Mouse (Mus musculus) 3T3-L1 (cell line): ENCODE measurements at regions not wholly inside any gene's neighbourhood (a gene's known extent, or its start where the extent isn't known, plus 50 kb on each side); places are given as distances from the start of the nearest gene placed in this dataset.

Source experiments
- DNase-seq: peaks from one replicate; pipeline ENCODE4 v3.0.0-alpha.2; 2015; ENCODE audit warnings: low read depth, low spot score

DNA sequence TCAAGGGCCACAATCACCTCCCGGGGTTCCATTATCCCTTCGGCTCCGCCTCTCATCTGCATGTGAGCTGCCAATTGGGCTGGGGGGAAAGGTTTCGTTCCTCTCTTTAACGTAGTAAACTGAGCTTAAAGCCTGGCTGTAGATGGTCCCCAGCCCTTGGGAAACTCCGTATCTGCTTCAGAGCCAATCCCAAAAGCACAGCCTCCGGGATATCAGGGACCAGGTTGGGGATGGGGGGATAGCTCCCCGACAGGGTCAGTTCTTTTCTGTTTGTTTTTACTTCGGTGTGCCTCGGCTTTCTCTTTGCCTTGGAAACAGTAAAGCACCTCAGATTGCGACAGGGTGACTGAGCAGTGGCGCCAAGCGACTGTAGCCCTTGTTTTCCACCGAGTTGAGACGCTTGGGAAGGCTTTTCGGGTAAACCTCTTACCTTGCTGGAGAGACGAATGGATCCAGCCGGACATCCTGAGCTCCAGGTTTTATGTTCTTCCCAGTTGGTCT is 64.5 kb downstream of the Tfap2c start:
- DNase-seq = no peak

DNA sequence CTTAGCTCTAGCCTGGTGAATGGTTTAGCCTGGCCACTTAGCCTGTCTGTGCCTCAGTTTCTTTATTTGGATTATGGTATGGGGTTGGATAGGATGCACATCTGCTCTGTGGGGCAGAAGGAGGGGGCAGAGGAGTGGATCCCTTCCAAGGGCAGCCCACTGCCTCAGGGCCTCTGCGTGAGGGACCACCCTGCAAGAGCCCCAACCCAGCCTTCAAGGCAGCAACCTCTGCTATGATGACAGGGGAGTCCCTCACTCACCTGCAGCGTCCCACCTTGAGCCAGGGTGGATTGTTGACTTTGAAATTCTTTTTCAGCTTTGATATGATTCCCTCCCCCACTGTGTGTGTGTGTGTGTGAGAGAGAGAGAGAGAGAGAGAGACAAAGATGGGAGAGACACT is 65.8 kb downstream of the Tfap2c start:
- no peak for DNase-seq

DNA sequence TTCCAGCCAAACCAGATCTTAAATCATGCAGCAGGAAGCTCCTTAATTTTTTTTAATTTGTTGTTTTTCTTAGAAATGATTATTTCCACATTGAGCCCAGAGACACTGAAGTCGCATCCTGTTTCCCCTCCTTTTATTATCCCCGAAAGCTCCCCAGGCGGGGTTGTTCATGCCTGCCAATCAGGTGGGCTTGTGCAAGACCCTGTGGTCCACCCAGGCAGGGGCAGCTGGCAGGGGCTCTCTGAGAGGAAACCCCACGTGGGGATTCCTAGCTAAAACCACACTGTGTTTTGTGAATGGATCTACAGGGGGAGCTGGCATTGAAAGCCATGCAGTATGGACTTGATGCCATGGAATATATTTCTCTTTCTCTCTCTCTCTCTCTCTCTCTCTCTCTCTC is 66.2 kb downstream of the Tfap2c start:
- DNase-seq = no peak

DNA sequence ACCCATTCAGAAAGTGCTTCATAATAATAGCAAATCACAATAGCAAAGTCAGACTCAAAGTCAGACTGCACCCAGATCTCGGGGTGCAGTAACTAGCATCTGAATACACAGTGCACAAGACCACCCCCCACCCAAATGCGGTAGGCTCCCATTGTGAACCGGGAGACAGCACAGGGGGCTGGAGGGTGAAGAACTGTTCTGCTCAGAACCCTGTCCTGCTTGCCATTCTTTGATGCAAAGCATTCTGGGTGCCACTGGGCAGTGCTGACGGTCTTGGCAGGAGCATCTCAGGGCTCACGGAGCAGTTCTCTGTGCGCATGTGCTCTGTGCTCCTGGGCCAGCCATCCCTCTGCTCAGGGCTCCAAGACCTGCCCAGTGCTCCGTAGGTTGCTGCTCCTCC is 69.8 kb downstream of the Tfap2c start:
- no peak for DNase-seq

DNA sequence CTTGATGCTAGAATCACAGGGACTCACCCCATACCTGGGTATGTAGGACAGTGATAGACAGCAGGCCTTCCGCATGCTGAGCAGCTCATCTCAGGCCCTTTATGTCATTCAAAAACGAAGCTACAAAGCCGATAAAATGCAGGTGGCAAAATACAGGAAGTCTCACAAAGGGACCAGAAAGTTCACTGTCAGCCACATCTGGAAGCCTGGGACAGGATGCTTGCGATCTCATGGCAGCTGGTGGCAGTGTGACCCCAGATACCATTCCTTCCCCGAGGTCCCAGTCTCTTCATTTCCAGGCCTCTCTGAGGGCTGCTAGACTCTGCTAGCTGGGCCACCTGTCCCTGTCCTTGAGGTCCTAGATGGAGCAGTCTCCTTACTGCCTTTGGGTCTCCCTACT is 70.6 kb downstream of the Tfap2c start:
- no peak for DNase-seq

DNA sequence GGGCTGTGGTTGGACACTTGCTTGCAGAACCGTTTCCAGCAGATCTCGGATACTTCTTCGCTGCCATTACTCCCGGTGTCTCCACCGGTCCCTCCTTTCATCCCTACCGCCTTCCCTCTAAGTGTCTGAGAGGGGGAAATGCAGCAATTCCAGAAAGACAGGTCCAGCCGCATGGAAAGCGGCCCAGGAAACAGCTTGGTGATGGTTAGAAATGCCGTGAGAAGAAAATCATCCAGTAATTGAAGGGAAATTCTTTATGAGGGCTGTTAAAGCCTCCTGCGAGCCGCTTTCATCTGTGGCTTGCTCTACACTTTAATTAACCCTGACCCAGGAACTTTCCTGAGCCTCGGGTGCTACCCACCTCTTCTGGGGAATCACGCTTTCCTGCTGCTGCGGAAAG is 74.3 kb downstream of the Tfap2c start:
- no peak for DNase-seq

DNA sequence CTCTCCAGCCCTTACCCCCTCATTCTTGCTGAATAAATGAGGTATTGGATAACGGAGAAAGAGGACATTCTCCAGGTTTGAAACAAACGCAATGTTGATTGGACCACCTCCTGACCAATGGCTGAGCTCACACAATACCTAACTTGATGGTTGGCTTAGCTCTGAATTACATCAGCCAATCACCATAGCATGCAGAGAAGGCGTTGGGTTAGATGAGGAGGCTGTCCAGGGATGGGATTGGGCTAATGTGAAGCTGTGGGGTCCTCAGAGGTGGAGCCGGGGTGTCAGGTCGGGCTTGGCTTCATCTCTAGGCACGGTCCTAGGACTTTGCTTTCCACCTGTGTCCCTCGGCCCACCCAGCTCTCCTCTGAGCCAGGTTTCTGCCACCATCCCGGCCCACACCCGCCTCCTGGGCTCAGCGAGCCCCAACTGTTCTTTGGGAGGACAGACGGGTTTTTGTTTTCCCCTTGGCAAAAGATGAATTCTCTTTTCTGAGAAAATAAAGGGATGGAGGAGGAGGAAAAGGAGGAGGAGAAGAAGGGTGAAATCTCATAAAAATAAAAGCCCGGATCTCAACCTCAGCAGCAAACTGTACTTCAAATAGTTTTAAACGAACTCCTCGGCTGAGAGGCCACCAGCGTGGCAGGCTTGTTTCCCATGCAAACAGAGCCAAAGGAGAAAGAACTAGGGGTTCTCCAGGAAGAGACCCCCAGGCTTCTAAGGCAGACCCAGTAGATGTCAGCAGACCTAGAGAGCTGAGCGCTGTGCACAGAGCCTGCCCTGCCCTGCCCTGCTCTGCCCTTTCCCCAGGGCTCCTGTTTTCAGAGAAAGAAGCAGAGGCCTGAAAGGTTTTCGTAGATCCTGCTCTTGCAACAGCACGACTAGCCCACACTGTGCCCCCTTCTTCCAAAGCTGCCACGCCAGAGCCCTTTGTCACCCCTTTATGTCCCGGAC is 78.2 kb downstream of the Tfap2c start:
- DNase-seq = no peak

DNA sequence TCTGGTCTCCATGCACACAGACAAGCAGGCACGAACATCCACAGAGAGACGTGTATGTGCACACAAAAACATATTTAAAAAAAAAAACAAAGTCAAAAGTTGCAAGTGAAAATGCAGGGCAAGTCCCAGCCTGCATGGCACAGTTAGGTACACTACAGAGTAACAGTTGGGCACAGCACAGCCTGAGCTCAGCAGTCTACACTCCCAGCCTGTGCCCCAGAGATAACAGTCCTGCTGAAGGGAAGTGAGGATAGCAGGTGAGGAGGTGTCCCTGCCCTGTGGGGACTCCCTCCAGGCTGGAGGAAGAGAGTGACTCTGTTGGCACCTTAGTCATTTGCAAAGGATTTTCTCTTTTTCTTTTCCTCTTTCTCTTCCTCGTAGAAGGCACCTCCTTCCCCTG is 80.9 kb downstream of the Tfap2c start:
- no peak for DNase-seq

DNA sequence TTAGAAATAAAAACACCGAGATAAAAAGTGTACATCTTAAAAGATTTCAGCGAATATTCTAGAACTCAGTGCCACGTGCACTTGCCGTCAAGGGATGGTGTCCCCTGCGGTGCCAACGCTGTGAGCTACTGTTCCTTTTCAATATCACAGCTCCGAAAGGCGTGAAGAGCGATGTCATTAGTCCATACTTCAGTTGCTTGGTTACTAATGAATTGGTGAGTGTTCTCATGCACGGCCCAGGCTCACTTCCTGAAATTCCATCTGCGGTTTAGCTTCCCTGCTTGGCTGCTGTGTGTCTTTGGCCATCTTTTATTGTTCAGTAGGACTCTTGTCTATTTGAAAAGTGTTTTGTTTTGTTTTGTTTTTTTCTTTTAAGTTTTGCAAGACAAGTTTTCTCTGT is 93.2 kb downstream of the Tfap2c start:
- no peak for DNase-seq

DNA sequence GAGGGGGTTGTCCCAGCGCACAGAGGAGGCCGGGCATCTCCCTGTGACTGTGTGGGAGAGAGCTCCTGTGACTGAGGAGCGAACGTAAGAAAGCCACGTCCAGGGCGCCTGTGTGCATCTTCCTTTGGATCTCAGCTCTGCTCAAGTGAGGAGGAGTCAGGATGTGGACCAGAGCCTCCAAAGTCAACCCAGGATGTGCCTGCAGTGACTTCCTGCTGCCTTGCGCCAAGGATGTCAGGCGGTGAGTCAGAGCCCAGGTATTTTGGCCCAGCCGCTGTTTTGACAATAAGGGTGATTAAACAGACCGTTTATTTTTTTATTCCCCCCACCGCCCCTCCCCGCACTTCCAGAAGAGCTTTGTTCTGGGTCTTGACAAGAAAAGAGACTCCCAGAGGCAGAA is 94.5 kb downstream of the Tfap2c start:
- peak; percentile 99 for DNase-seq

DNA sequence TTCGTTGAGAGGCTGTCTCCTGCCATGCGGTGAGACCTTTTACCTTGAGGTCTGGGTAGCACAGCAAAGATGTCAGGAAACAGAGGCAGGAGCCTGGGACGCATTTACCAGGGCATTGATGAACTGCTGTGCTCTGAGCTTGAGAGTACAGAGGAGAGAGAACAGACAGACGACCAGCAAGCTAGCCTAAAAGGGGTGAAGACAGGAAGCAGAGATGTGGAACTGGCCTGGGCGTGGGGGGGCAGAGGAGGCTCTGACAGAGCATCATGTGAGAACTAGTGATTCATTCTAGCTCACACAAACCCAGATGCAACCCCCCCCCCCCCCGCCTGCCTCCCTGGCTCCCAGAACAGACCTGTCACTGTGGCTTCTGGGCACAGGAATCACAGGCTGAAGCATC is 95.1 kb downstream of the Tfap2c start:
- peak; percentile 94 for DNase-seq

DNA sequence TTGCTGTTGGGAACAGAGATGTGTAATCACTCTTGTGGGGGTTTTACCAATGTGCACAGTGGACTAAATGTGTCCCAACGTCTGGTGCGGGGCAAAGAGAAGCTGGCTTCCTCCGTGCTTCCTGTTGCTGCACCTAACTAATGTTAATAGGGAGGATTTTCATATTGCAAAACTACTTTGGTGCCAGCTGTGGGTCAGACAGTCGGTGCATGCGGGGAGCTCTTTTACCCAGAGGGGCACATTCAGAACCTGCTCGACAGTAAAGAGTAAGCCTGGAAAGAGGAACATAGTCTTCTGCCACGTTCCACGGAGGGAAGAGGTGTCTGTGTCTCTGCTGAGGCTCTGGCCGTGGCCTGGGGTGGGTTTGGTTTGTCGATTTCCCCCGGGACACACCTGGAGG is 98.7 kb downstream of the Tfap2c start:
- DNase-seq = no peak

DNA sequence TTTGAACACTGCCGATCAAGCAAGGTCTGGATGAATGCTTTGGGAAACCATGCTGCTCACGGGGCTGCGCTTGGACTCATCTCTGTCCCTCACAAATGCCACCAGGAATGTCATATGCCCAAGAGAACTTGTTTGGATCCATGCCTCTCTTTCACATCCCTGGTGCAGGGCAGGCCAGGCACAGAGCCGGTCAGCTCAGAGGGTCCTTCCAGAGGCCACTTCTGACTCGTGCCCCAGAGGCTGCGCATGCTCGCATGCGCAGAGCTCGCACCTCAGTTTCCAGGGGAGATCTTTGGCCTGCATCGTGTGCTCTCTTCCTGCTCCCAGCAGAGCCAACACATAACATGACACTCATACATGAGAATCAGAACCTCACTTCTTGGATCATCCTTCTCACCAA is 111.1 kb downstream of the Tfap2c start:
- no peak for DNase-seq

DNA sequence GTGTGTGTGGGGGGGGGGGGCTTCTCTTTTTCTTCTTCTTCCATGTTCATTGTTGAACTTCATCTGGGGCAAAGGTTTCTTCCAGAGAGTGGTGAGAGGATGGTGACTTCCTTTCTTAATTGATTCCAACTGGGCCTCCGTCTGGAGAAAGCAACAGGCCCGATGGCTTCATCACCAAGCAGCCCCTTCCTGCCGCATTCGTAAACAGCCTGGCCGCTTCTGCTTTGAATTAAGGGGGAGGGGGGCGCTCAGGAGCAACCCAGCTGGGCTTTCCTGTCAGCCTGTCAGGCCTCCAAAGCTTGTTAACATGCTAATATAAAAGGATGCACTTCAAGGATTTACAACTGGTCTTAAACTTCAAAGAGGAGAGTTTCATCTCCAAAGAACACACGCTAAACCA is 111.5 kb downstream of the Tfap2c start:
- DNase-seq = no peak

DNA sequence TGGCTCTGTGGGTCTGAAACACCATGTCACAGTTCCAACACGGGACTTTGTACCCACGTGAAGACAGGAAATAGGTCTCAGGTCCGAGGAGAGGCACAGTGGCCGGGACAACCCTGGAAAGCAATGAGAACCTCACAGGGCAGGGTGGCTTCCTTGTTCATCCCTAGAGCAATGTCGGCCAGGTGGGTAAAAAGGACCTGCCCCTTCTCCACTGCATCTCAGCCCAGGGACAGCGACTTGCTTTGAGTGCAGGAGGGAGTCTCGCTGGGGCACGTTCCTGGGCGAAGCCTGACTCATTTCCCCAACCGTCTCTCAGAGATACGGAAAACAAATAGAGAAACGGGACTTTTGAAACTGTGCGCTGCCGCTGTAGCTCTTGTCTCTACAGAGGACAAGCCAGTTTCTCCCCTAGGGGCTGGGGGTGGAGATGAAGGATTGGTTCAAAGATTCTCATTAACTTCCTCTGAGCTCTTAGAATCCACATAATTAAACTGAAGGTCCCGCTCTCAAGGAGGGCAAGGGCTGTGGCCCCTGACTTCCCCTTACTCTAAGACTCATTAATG is 112.1 kb downstream of the Tfap2c start:
- no peak for DNase-seq

DNA sequence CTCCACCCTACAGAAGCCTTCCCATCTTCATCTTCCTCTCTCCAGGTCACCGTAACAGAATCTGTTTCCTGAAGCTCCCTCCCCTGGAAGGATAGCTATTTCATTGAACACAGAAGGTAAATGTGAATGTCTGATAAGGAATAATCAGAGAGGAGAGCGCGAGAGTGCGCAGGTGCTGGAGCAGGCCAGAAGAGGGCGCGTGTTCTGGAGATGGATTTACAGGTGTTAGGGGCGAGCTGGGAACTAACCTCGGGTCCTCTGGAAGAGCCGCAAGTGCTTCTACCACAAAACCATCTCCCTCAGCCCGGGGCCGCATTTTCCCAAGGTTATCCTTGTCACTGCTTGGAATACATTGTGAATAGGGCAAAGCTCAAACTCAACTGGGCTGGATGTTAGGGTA is 112.8 kb downstream of the Tfap2c start:
- no peak for DNase-seq

DNA sequence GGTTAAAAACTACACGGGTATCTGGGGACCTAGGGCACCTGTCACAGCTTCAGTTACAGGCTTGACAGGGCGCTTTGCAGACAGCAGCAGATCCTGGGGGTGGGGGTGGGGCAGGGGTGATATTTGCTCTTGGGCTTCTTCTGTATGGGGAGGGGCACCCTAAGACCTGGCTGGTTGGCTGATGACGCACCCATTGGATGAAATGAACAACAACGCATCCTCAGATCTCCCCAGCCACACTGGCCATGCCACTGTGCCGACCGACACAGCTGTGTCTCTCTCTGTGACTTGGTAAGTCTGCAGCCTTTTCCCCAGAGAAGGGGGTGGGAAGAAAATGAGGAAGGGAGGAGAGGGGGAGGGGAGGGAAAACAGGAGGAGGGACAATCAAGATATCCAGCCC is 114.3 kb downstream of the Tfap2c start:
- no peak for DNase-seq

DNA sequence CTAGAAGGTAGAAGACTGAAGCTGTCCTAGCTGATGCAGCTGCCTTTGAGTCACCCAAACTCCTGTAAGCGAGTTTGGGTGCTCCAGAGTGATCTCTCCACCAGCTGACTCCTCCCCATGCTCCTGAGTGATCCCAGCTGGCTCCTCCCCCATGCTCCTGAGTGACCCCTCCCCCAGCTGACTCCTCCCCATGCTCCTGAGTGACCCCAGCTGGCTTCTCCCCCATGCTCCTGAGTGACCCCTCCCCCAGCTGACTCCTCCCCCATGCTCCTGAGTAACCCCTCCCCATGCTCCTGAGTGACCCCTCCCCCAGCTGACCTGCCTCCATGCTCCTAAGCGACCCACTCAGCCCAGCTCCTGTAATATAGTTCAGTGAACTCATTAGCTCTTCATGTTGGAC is 123.7 kb downstream of the Tfap2c start:
- no peak for DNase-seq

DNA sequence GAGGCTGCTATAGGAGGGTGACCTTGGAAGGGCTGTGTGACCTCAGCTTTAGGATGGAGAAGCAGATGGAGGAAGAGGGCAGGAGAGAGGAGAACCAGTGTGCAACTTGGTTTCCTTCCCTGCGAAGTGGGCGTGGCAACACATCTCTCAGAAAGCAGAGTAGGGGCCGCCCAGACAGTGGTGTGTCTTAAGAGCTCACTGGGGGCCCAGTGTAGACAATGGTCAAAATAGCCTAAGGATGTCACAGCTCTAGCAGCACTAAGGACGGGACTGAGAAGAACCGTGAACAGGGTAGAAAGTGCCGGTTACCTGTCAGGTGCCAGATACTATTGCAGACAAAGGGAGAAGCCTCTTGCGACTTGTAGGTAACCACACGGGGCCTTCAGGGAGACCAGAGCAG is 125.2 kb downstream of the Tfap2c start:
- DNase-seq = no peak

DNA sequence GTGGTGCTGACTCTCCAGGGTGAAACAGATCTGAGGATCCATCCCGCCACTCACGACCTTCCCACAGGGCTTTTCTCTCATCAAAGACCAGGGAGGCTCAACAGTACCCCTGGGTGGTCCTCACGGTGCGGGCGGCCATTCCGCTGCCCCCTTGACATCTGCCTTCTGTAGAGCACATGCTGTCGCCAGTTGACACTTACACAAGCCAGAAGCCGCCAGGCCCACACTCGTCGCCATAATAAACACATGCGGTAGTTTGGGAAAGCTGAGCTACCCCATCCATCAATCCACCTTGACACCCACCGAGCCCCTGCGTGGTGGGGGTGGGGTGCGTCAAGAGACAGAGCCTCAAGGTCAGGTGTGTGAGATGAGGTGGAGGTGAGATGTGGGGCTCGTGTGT is 125.7 kb downstream of the Tfap2c start:
- DNase-seq = no peak

DNA sequence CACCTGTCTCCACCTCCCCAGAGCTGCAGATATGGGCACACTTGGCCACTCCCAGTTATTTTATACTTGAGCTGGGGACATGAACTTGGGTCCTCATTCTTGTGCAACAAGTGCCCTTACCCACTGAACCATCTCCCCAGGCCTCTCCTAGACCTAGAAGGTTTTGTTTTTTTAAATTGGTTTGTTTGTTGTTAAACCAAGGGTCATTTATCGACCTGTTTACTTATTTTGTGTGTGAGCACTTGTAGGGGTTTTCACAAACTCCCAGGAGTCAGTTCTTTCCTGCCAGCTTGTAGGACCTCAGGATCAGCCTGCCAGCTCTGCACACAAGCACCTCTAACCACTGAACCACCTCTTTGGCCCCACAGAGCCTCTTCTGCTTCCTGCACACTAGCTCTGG is 140.8 kb downstream of the Tfap2c start:
- no peak for DNase-seq

DNA sequence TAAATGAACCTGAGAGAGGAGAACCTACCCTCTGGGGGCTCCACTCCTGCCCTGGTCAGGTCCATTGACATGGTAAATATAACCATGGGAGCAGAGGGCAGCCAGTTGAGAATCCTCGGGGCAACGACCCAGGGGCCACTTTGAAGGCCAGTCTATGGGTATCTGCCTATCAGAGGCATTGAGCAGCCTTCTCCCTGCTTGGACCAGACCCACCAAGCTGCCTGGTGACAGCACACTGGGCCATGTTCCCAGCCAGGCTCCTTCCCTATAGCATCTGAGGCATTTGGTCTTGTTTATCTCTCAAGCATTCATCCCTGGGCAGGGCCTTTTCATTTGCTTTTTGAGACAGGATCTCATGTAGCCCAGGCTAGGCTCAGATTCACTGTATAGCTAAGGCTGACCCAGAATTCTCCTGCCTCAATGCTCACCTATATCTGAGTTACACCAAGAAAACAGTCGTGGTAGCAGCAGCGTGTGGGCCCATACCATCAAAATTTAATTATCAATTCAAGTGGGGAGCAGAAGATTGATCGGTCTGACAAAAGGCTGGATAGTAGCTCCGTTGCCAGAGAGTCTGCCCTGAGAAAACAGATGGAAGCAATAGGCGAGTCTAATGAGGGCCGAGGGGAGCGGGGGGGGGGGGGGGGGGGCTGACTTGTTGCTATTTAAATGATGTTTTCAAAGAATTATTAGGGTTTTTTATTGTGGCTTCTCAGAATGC is 141.7 kb downstream of the Tfap2c start:
- no peak for DNase-seq

DNA sequence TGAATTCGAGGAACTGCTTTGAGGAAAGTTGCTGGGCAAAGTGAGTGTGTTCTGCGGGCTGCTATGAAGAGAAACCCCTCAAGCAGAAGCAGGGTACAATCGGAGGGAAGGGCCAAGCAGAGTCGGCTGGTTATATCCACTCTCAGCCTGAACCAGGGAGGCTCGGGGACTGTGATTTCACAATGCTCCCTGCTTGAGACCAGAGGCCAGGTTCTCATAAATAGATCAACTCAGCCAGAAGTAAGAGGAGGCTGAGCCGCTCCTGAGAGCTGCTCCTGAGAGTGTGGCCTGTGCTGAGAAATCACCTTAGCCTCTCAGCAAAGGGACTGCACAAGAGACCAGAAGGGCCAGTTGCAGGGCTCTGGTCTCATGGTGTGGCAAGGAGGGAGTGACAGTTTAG is 149.6 kb downstream of the Tfap2c start:
- DNase-seq = no peak
